Mouse (Mus musculus) layer of hippocampus, adult 2 months (tissue): ENCODE measurements around the gene Cxxc4. TPM values are rescaled to one million over a fixed set of nuclear protein-coding genes. Genes with fewer than 3 reads are reported as not detected.

ENCODE experiments used
- DNase-seq, 2 experiments: peaks; one replicate each; pipeline ENCODE4 v3.0.0; 2022; ENCODE audit warnings: low spot score in 2 of 2
- H3K27ac ChIP-seq: fragments of 200-600 bp; 2 replicates; pipeline ENCODE4 v1.8.1; 2022
- H3K4me3 ChIP-seq: fragments of 200-600 bp; 2 replicates; pipeline ENCODE4 v1.8.1; 2022; ENCODE audit warnings: mild to moderate bottlenecking
- CTCF ChIP-seq: fragments of 200-600 bp; conservative IDR thresholded peaks from 2 replicates; pipeline ENCODE4 v1.8.1; 2022; ENCODE audit warnings: antibody characterized with exemption, mild to moderate bottlenecking, moderate library complexity
- microRNA-seq, 2 experiments: library from miRNA; unstranded; fragments of <30 nt; microRNA quantifications; one replicate each; pipeline ENCODE4 v1.2.0; 2021
- total RNA-seq, 2 experiments: library from RNA; stranded (reverse); gene quantifications; 2 replicates each; pipeline ENCODE4 v1.2.3; 2021

Cxxc4 gene
- total RNA-seq, 2 experiments from 2014 or later = 12.4 to 14.7 TPM

DNA sequence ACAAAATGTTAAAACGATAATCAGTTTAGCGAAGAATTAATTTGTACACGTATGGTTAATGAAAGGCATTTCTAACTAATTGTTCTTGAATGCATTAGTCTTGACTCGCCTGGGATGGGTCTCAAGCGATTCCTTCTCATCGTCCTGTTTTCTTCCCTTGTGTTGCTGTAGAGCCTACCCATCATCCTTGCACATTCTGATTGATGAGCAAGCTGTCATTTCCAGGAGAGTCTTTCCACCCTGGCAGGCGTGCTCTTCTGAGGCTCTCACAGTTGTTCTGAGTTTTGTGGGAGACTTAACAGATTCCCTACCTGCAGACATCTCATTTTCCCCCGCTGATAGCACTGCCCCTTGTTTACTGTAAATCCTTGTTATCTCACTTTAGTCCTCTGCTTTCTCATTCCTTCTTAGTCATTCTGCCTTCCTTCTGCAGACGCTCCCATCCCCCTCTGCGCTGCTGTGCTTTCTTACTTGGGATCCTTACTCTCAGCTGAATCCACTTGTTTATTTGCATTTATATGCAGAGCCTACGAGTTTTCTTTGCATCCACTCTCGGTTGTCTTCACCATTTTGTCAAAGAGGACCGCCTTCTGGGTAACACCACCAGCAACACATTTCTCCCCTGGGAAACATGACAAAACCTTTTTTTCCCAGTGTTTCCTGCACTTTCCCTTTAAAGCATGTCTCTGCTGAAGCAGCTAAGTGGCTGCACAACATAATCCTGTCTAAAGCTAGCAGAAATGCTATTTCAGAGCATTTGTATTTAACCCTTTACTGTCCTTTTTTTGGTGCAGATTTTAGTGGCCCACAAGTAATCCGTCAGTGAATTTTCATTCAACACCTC lies 45.5 kb downstream of the Cxxc4 start:
- DNase-seq = no peak
- Histone ChIP-seq H3K4me3 (peak overlapping the region; percentile 30; the same call in 1 of the 2 replicates), H3K27ac (0 out of 2 replicates have a peak overlapping the region, but pooled peaks have one; percentile 28)
- no peak for TF ChIP-seq CTCF

- no peak for TF ChIP-seq CTCF
- Histone ChIP-seq H3K27ac (no peak overlapping the region), H3K4me3 (no peak overlapping the region)
- DNase-seq = no peak
These were observed 58.9 kb downstream of the Cxxc4 start for GRCm38 (mm10) chr3:134295217-134295616.

- peak overlapping the region; percentile 78 for H3K27ac ChIP-seq
- no peak for TF ChIP-seq CTCF
- H3K4me3 ChIP-seq = peak overlapping the region; percentile 62
- DNase-seq = peak; percentile 8 to 15
These were observed 66.6 kb downstream of the Cxxc4 start for GRCm38 (mm10) chr3:134302681-134303491.

GRCm38 (mm10) chr3:134303492-134303808 lies 67.2 kb downstream of the Cxxc4 start:
- H3K27ac ChIP-seq = peak overlapping the region; percentile 78
- TF ChIP-seq CTCF = no peak
- peak overlapping the region; percentile 62 for H3K4me3 ChIP-seq
- DNase-seq = no peak

GRCm38 (mm10) chr3:134306507-134306906 lies 70.2 kb downstream of the Cxxc4 start:
- H3K27ac ChIP-seq = no peak overlapping the region
- TF ChIP-seq CTCF = no peak
- DNase-seq = no peak
- no peak overlapping the region for H3K4me3 ChIP-seq

DNA sequence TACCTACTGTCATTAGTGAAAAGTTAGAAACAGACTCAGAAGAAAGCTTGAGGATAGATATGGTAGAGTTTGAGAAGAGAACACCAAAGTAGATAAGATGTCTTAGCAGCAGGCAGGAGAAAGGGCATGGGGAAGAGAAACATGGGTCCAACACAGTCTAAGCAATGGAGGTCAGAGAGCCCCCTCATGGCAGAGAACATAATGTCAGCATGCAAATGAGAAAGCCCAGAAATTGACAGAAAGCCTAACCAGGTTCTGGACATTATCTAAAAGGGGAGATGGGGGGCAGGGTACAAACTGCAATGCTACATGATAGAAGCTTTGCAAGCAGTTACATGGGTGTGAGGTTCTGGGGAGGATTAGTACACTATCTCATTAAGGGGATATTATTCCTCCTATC lies 71.5 kb downstream of the Cxxc4 start:
- DNase-seq = no peak
- TF ChIP-seq CTCF = peak; percentile 29

More for the DNA sequence above, 71.5 kb downstream of the Cxxc4 start:
- Histone ChIP-seq H3K27ac (no peak overlapping the region), H3K4me3 (no peak overlapping the region)

Small RNA genes lying within 50 kb of the gene (microRNA-seq; reads per million reads assigned to microRNA genes)
- 0 reads per million in 2 experiments for gene Mir1895
